Mouse (Mus musculus) liver, adult 2 months (tissue): ENCODE measurements around the gene Ift57. TPM values are rescaled to one million over a fixed set of nuclear protein-coding genes. Genes with fewer than 3 reads are reported as not detected.

Source experiments
- DNase-seq: peaks from one replicate; pipeline ENCODE4 v3.0.0-alpha.2; 2011; ENCODE audit warnings: low read depth, low spot score; ENCODE audit errors: extremely low read depth
- H3K27ac ChIP-seq: fragments of 200-500 bp; replicated peaks from 2 replicates; pipeline ENCODE4 v1.5.1; 2012; ENCODE audit warnings: low read depth, mild to moderate bottlenecking, control low read depth, inconsistent platforms, low read length; ENCODE audit not compliant: insufficient read depth
- H3K27me3 ChIP-seq: fragments of 200-500 bp; 2 replicates; pipeline ENCODE4 v1.6.1; 2012; ENCODE audit warnings: mild to moderate bottlenecking, moderate library complexity, low read length, inconsistent platforms; ENCODE audit not compliant: control insufficient read depth, insufficient read depth
- H3K36me3 ChIP-seq: fragments of 200-500 bp; 2 replicates; pipeline ENCODE4 v1.6.1; 2012; ENCODE audit warnings: low read length, inconsistent platforms; ENCODE audit not compliant: control insufficient read depth, insufficient read depth
- H3K4me1 ChIP-seq: fragments of 200-500 bp; 2 replicates; pipeline ENCODE4 v1.6.1; 2011; ENCODE audit warnings: low read length; ENCODE audit not compliant: control insufficient read depth, insufficient read depth
- H3K4me3 ChIP-seq: fragments of 200-500 bp; 2 replicates; pipeline ENCODE4 v1.5.1; 2011; ENCODE audit warnings: low read depth, mild to moderate bottlenecking, control low read depth, low read length, moderate library complexity; ENCODE audit not compliant: insufficient read depth
- H3K79me2 ChIP-seq: fragments of 200-500 bp; 2 replicates; pipeline ENCODE4 v1.6.1; 2012; ENCODE audit warnings: inconsistent platforms, mild to moderate bottlenecking, low read length, moderate library complexity; ENCODE audit not compliant: control insufficient read depth, insufficient read depth
- H3K9ac ChIP-seq: fragments of 200-500 bp; 2 replicates; pipeline ENCODE4 v1.6.1; 2012; ENCODE audit warnings: low read depth, mild to moderate bottlenecking, control low read depth, inconsistent platforms, low read length
- CTCF ChIP-seq: fragments of 200-500 bp; IDR thresholded peaks from 2 replicates; pipeline ENCODE4 v1.5.1; 2011; ENCODE audit warnings: low read depth, low read length, control low read depth
- POLR2A ChIP-seq: fragments of 200-500 bp; IDR thresholded peaks from 2 replicates; pipeline ENCODE4 v1.6.1; 2011; ENCODE audit warnings: low read length, control low read depth; ENCODE audit not compliant: insufficient read depth; ENCODE audit errors: extremely low read depth
- WGBS: fragments of 180-500 bp; shearing (Covaris S2); methylation state at CpG from one replicate; pipeline ENCODE4 v1.1.7; 2018; 5-methylcytosine and 5-hydroxymethylcytosine counted together
- polyA plus RNA-seq: library from polyadenylated mRNA; depleted of rRNA; stranded (reverse); fragments of >200 nt; gene quantifications from 2 replicates; pipeline ENCODE4 v1.2.3, GENCODE M21; 2012; rRNA removed
- total RNA-seq: library from RNA; depleted of rRNA; stranded (reverse); fragments of >200 nt; gene quantifications from 2 replicates; pipeline ENCODE4 v1.2.3, GENCODE M21; 2014; rRNA removed

Ift57 gene
- total RNA-seq: 0.87 and 1.2 TPM in 2 replicates
- polyA plus RNA-seq: 0.31 and 0.86 TPM in 2 replicates

- H3K36me3 ChIP-seq: no peaks in the 10 kb centered on the region
- peak within 1 kb of the TSS; percentile 45 for H3K9ac ChIP-seq
- no peaks in the 10 kb centered on the region for H3K79me2 ChIP-seq
- 4% methylated on average over 53 of the region's 53 CpGs for WGBS
- no peak for TF ChIP-seq POLR2A
- TF ChIP-seq CTCF: no peak
- no peak within 1 kb of the TSS for H3K27ac ChIP-seq
- H3K4me1 ChIP-seq: no peaks in the 10 kb centered on the region; the same call in 1 of the 2 replicates
- H3K27me3 ChIP-seq: no peaks in the 10 kb centered on the region
- peak; percentile 87 for DNase-seq
- H3K4me3 ChIP-seq: peak within 1 kb of the TSS; percentile 69
Observed at GRCm38 (mm10) chr16:49698620-49699525, at the start of gene Ift57. Gene Ift57, plus strand, starts transcription at chr16:49699233.

- TF ChIP-seq CTCF (no peak), POLR2A (no peak)
Observed at GRCm38 (mm10) chr16:49657182-49657581, 41.9 kb upstream of the Ift57 start.

GRCm38 (mm10) chr16:49658029-49658428 lies 41.0 kb upstream of the Ift57 start:
- Histone ChIP-seq H3K9ac (no peak overlapping the region), H3K36me3 (no peaks in the 10 kb centered on the region), H3K4me1 (no peaks in the 10 kb centered on the region), H3K27ac (no peak overlapping the region), H3K79me2 (no peaks in the 10 kb centered on the region), H3K27me3 (no peaks in the 10 kb centered on the region), H3K4me3 (no peak overlapping the region)
- TF ChIP-seq POLR2A: no peak
- no peak for TF ChIP-seq CTCF
- DNase-seq: no peak
- WGBS: 65% methylated on average over 5 of the region's 5 CpGs

More at GRCm38 (mm10) chr16:49657182-49657581, 41.9 kb upstream of the Ift57 start:
- Histone ChIP-seq H3K27me3 (no peaks in the 10 kb centered on the region), H3K9ac (no peak overlapping the region), H3K4me3 (no peak overlapping the region), H3K36me3 (no peaks in the 10 kb centered on the region), H3K27ac (no peak overlapping the region), H3K79me2 (no peaks in the 10 kb centered on the region), H3K4me1 (no peaks in the 10 kb centered on the region)
- whole genome bisulfite sequencing: 82% methylated on average over 4 of the region's 4 CpGs
- peak; percentile 57 for DNase-seq

GRCm38 (mm10) chr16:49659131-49659530 lies 39.9 kb upstream of the Ift57 start:
- Histone ChIP-seq H3K4me1 (no peaks in the 10 kb centered on the region), H3K27ac (no peak overlapping the region), H3K9ac (no peak overlapping the region), H3K79me2 (no peaks in the 10 kb centered on the region), H3K36me3 (no peaks in the 10 kb centered on the region), H3K4me3 (no peak overlapping the region), H3K27me3 (no peaks in the 10 kb centered on the region)
- WGBS: 78% methylated on average over 2 of the region's 2 CpGs
- TF ChIP-seq POLR2A (no peak), CTCF (no peak)
- no peak for DNase-seq

GRCm38 (mm10) chr16:49660111-49660510 lies 38.9 kb upstream of the Ift57 start:
- 90% methylated on average over 3 of the region's 3 CpGs for WGBS
- TF ChIP-seq CTCF: no peak
- TF ChIP-seq POLR2A: no peak

GRCm38 (mm10) chr16:49662201-49662600 lies 36.8 kb upstream of the Ift57 start:
- TF ChIP-seq POLR2A: no peak
- TF ChIP-seq CTCF: no peak
- Histone ChIP-seq H3K4me3 (no peak overlapping the region), H3K36me3 (no peaks in the 10 kb centered on the region), H3K27ac (no peak overlapping the region), H3K9ac (no peak overlapping the region), H3K27me3 (no peaks in the 10 kb centered on the region), H3K4me1 (no peaks in the 10 kb centered on the region), H3K79me2 (no peaks in the 10 kb centered on the region)
- no peak for DNase-seq
- WGBS: 91% methylated on average over 6 of the region's 6 CpGs

More at GRCm38 (mm10) chr16:49660111-49660510, 38.9 kb upstream of the Ift57 start:
- Histone ChIP-seq H3K9ac (no peak overlapping the region), H3K27ac (no peak overlapping the region), H3K4me3 (no peak overlapping the region), H3K4me1 (no peaks in the 10 kb centered on the region), H3K36me3 (no peaks in the 10 kb centered on the region), H3K27me3 (no peaks in the 10 kb centered on the region), H3K79me2 (no peaks in the 10 kb centered on the region)
- DNase-seq: no peak
